Mouse (Mus musculus) central nervous system, embryonic 14 days (tissue): ENCODE data around the gene Eif3d. TPM values are rescaled to one million over a fixed set of nuclear protein-coding genes. Genes with fewer than 3 reads are reported as not detected.

Source experiments
- polyA plus RNA-seq: library from polyadenylated mRNA; depleted of rRNA; stranded (reverse); fragments of >200 nt; gene quantifications from 2 replicates; pipeline ENCODE4 v1.2.3, GENCODE M21; 2012; rRNA removed

Eif3d gene
- 197 and 203 TPM in 2 replicates for polyA plus RNA-seq

GRCm38 (mm10) chr15:77970470-77971292, at the start of gene Eif3d:
TSS of gene Eif3d (minus strand) at chr15:77970813.

GRCm38 (mm10) chr15:77956404-77956901, 14.2 kb downstream of the Eif3d start, which contains the start of gene Foxred2:
TSS of gene Foxred2 (minus strand) at chr15:77956722.

GRCm38 (mm10) chr15:77928673-77929331, 41.8 kb downstream of the Eif3d start, which contains the start of gene Txn2:
TSS of gene Txn2 (minus strand) at chr15:77929006.

Other genes starting within 250 kb of the Eif3d start
- 0.12 and 0.20 TPM in 2 replicates for gene Apol9b, start 241.8 kb downstream of the Eif3d start, polyA plus RNA-seq
- gene Apol8, start 213.8 kb downstream of the Eif3d start, polyA plus RNA-seq, result 0.16 and 0.88 TPM in 2 replicates
- 23.7 and 29.9 TPM in 2 replicates for gene Myh9, start 128.6 kb downstream of the Eif3d start, polyA plus RNA-seq
- 177 and 184 TPM in 2 replicates for gene Txn2, start 41.8 kb downstream of the Eif3d start, polyA plus RNA-seq
- gene Foxred2, start 14.1 kb downstream of the Eif3d start, polyA plus RNA-seq, result 14.5 and 18.8 TPM in 2 replicates
- 8.1 and 10.7 TPM in 2 replicates for gene Cacng2, start 149.2 kb upstream of the Eif3d start, polyA plus RNA-seq
- gene Ift27, start 203.3 kb upstream of the Eif3d start, polyA plus RNA-seq, result 50.7 and 55.9 TPM in 2 replicates
- gene Pvalb, start 235.6 kb upstream of the Eif3d start, polyA plus RNA-seq, result 1.8 and 4.5 TPM in 2 replicates